Mouse (Mus musculus) urinary bladder, postnatal 10 days (tissue): Measurements from ENCODE around the gene Erv3.
"Not testable (repeated sequence)": the region's sequence is repeated elsewhere in the genome, so short reads cannot be mapped to it uniquely, and the experiment has no call there.

ENCODE experiments used
- DNase-seq: peaks from one replicate; pipeline ENCODE4 v3.0.0; 2022; ENCODE audit warnings: low spot score

The Erv3 gene

DNA sequence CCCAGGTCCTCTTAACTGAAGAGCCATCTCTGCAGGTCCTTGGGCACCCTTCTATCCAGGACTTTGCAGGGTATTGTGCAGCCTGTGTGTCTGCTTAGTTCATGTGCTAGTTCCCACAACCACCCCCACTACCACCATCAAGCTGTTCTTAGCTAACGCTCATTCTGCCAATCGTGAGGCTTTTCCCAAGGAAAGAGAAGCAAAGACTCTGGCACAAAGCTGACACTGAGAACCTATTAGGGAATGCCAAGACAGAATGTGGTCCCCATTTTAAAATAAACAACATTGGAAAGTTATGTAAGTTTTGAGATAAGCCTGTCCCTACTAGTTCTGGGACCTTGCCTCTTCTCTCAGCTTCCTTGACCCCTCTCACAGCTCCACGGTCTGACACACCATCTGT, 3.9 kb upstream of the Erv3 start:
- no peak for DNase-seq

DNA sequence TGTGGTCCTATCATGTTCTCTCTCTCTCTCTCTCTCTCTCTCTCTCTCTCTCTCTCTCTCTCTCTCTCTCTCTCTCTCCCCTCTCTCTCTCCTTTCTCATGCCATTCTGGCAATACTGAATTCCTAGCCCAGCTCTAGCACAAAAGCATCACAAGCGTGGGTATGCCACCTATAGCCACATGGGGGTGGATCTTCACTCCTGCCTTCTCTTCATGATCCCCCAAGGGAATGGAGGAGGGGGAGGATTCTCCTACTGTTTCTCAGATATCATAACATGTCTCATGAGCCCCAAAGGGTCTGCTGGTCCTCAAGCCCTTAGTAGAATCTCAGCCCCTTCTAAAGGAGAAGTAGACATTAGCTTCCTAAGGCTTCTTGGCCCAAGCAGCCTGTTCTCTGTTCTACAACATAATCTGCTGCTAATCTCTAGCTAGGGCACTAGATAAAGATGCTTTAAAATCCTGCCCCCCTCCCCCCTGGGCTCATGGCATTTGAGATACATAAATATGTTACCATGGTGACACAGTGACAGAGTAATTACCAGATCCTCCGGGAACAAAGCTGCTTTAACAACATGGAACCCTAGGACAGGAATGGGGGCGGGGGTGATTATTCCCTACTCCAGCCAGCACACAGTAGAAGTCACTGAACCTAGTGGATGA, 3.2 kb upstream of the Erv3 start:
- no peak for DNase-seq

DNA sequence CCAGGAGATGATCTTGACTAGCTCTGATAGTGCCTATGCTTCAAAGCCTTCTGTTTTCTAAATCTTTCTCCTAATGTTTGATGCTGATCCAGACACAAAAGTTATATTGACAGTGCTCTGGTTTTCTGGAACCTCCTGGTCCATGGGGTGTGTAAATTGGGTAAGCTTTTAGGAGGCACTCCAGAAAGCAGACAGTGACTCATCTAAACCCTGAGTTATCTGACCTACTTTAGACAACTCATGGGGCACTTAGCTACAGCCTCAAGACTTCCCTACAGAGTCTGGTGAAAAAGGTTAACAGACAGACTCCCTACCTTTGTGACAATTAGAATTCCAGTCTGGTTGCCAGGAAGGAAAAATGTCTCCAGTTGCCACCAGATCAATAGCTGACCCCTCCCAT, 1.7 kb downstream of the Erv3 start:
- no peak for DNase-seq

DNA sequence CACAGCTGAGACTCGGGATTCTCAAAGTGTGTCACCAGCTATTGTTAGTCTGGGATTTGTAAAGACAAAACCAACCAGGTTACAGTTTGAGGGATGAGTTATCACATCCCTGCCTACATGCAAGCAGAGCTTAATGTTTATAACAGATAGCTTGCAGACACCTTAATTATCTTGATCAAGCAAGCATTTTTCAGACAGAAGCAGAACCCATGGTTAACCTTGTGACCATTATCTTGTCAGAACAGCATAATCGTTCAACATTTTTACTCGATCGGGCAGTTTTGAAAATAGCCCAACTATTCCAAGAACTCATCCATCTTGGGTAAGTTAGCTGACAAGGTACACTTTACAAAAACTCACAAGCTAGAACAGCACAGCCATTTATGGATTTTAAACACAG, 5.8 kb downstream of the Erv3 start:
- DNase-seq: no peak

DNA sequence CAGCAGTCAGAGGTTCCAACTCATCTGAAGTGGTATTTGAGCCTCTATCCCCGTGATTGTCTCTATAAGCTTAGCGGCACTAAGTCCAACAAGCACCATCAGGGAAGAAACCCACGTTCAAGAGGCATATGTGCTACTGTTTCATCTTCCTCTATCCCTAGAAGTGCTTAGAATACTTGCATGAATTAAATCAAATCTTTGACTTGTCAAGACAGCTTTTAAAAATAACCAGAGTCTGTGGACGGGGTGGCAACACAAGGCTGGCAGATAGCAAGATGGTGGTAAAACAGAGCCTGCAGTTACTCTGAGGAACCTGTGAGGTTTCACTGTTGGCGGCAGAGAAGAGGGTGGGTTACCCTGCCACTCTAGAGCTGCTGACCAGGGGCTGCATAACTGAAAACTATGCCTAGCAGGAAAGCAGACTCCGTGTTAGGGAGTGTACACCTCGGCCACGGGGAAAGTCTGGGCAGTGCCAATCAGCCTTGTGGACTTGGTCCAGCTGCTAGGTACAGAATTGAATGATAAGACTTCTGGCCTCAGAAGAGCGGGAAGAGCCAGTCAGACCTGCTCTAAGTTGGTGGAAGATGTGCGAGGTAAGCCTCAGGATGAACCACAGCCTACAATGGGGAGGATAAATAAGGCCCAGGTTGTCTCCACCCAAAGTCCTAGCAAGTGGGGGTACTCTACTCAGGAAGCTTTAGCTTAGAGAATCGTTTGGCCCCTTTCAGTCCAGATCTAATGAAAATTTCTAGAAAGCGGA, 8.0 kb downstream of the Erv3 start:
- no peak for DNase-seq

DNA sequence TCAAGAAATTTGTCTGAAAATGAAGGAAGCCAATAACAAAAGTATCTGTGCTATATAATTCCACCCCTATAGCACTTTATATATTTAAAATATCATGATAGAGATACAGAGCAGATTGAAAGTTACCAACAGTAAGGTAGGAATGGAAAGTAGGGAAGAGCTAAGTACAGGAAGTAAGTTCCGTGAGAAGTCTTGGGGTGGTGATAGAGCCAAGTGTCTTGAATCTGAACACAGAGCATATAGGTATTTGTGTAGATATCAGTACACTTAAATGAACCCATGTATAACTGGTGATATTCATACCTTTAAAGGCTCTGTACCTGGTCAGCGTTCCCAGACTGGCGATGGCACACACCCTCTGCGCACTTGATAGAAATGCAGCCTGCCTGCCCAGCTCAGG, 9.5 kb downstream of the Erv3 start:
- DNase-seq: no peak

DNA sequence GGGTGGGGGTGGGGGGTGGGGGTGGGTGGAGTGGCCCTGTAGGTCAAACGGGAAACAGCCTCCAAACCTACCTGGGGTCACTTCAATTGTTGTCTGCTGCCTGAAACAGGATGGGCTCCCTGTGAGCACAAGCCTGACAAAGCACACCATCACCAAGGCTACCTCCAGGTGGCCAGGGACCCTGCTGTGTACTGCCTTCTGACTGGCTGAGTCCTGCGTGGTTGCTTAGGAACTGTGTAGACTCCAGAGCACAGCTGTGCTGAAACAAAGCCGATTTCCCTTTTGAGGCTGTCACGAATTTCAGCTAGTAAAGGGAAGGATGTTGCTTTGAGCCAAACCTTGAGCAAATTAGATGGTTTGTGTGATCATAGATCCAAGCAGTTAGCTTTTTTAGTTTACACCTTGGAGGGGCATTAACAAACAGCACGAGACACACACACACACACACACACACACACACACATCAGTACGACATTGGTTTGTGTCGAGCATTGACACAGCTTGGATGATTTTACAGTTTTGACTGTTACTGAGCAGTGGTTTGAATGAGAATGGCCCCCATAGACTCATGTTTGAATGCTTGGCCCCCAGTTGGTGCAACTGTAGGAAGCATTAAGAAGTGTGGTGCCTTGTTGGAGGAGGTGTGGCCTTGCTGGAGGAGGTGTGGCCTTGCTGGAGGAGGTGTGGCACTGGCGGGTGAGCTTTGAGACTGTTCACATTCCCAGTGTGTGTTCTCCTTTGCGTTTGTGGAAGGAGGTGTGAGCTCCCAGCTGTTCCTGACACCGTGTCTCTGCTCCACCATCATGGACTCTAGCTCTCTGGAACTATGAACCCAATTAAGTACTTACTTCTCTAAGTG, 11.8 kb downstream of the Erv3 start:
- DNase-seq: no peak

DNA sequence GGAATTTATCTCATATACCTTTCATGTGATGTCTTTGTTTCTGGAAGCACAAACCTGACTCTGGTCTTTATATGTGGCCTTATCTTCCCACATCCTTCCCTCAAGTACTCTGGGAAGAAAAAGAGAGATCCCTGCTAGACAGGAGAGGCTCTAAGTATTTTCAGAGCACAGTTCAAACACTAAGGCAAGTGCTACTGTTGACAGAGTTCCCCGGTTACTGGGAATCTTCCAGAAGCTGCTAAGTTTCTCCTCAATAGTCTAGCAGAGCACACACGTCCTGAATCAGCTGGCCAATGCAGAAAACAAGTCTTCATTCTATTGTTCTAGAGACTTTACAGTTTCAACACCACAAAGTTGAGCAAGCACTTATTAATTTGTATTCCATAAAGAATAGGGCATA, 12.7 kb downstream of the Erv3 start:
- no peak for DNase-seq

DNA sequence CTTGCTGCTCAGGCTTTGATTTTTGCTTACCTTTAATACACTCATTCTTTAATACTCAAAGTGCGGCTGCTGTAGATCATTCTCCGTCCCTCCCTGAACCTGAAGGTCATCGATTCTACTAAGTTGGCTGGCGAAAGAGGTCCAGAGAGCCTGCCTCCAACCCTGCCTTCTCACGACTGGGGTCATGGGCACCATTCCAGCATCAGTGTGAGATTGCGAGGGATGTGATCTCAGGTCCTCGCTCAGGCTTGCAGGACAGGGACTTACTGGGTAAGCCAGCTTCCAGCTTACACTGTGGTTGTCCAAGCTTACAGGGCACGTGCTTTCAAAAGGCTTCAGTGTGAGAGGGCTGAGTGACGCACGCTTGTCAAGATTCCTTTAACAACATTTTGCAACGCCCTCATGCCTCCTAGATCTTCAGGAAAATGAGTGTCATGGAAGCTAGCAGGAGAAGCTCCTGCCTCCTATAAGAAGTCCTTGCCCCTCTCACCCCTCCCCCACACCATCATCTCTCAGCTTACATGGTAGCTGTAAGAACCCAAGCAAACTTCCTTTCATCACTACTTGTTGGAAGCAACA, 13.3 kb downstream of the Erv3 start:
- DNase-seq: no peak

DNA sequence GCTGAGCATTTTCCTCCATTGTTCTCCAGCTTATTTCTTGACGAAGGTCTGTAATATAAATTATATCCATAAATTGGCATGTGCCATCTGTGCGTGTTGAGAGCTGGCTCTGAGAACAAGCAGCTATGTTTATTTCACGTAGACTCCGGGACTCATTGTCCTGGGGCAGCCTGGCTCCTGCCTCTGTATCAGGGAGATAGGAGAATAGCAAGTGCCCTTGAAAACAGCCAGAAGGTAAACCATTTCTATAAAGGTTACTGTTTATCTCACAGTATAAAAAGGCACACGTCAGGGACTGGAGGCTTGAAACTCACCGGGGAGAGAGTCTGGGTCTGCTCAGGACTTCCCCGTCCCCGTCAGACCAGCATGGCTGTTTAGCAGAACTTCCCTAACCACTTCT, 13.9 kb downstream of the Erv3 start:
- no peak for DNase-seq

DNA sequence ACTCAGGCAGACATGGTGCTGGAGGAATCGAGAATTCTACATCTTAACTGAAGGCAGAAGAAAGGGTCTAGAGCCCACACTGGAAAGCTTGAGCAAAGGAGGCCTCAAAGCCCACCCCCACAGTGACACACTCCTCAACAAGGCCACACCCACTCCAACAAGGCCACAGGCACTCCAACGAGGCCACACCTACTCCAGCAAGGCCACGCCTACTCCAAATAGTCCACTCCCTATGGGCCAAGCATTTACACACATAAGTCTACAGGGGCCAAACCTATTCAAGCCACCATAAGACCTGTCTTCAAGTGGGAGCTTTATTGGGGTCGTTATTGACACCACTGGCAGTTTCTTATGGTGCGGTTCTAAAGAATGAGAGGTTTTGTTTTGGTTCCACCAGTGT, 17.0 kb downstream of the Erv3 start:
- no peak for DNase-seq

DNA sequence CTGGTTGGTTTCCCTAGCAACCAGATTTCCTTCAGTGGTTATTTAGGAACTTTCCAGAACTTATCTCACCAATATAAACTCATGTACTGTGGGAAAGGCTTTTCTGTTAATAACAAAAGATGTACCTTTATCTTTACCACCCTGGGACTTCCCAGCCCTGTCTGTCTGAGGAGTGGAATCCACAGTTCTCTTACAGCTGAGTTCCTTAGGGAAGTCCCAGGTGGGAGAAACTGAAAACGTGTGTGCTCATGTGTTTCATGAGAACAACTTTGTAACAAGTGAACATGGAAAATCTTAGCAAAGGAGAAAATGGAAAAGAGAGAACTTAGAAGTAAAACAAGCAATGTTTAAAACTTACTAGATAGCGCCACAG, 18.2 kb downstream of the Erv3 start:
- DNase-seq: no peak

DNA sequence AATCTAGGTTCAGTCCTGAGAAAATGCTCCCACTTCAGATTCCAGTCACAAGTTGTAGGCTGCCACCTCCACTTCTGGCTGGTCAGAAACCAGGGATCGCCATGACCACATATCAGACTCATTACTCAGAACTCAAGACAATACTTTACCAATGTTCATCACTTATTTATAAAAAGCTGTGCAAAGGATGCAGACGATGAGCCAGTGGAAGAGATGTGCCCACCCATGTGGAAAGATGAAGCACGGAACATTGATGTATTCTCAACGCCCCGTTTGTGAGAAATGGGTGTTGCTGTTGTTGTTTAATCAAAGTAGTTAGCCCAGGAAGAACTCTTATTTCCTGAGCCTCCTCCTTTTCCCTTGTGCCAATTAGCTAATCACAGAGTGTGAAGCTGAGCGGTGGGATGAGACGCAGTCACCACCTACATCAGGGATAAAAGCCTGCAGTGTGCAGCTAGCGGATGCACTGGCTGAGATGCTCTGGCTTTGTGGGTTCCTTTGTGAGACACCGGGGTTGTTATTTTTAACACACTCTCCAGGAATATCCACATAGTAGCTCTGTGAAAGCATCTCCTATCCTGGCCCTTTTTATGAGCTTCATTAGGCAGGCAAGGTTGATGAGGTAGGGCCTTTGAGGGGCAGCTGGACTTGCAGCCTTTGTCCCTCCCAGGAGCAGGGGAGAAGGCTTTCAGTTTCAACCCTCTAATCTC, 18.8 kb downstream of the Erv3 start:
- DNase-seq: no peak

DNA sequence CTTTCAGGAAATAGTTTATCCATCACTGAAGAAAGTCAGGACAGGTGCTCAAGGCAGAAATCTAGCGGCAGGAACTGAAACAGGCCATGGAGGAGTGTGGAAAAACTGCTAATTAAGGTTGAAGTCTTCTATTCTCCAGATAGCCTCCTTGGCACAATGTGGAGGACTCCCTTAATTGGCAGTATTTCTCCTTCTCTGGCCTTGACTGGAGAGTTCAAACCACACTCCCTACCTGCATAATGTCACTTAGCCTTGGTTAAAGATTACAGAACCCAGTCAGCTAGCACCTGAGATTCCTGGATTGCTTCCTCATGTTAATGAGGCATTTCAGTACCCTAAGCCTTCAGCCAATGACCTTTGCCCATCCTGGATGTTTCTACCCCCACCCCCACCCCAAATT, 25.3 kb downstream of the Erv3 start:
- DNase-seq: no peak

DNA sequence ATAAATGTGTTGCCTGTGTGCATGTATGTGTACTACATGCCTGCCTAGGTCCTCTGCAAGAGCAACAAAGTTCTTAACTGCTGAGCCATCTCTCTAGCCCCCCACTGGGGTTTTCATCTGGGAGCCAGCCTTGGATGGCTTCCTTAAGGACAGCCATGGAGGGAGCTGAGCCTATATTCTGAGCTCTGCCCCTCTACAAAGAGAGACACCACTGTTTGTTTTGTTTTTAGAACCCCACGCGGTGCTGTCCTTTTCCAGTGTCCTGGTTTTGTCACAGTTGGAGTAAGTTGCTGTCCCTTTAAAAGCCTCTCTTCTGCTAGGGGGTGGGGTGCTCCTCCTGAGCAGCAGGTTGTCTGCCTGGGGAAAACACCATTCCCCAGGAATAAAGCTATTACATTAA, 27.7 kb downstream of the Erv3 start:
- no peak for DNase-seq

DNA sequence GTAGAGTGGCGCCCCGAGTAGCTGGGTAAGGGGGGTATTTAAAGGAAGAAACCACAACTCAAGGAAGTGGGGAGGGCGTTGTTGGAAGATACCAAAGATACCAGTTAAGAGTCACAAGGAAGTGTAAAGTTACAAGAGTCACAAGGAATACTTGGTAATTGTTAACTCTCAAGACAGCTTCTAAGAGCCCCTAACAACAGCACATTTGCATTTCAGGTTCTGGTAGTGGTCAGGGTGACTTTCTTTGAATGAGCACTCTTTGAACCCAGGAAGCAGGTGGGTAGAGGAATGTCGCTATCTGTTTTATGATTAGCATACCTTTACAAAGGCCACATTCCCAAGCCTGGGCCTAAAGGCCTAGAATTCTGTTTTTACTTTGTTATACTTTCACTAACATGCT, 28.6 kb downstream of the Erv3 start:
- not testable (repeated sequence) for DNase-seq

DNA sequence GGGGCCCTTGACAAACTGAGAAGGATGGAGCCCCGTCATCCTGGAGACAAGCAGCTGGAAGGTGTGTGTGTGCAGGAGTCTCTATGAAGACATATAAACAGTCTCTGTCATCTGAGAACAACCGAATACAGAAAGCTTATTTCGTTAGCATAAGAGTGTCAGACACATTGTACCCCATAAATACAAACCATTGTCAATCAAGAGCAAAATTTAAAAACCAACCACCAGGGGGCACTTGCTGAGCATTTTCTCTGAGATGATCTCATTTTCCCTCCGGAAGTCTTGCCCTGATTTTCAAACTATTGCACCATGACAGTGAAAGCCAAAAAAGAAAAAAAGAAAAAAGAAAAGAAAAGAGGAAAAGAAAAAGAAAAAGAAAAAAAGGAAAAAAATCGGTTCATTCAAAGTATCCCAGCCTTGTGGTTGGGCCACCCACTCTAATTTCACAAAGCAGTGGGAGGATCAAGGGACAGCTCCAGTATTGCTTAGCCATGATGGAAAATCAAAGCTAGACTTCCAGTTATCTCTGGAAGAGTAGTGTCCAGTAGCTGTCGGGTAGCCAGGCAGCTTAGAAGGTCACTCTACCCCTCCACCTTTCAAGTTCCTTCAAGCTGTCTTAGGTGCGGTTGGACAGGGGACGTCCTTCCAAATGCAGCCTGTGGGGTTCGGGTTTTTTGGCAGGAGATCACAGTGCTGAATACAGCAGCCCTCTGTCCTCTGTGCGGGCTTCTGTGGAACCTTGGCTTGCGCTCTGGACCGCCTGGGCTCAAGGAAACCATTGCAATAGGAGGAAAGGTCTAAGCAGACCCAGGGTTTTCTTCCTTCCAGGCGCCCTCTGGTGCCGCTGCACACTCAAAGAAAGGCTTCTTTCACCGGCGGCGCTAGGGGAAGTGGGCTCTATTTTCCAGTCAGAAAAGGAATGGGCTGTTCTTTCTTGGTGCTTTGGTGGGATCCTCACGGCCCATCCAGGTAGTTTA, 31.3 kb downstream of the Erv3 start:
- no peak for DNase-seq

DNA sequence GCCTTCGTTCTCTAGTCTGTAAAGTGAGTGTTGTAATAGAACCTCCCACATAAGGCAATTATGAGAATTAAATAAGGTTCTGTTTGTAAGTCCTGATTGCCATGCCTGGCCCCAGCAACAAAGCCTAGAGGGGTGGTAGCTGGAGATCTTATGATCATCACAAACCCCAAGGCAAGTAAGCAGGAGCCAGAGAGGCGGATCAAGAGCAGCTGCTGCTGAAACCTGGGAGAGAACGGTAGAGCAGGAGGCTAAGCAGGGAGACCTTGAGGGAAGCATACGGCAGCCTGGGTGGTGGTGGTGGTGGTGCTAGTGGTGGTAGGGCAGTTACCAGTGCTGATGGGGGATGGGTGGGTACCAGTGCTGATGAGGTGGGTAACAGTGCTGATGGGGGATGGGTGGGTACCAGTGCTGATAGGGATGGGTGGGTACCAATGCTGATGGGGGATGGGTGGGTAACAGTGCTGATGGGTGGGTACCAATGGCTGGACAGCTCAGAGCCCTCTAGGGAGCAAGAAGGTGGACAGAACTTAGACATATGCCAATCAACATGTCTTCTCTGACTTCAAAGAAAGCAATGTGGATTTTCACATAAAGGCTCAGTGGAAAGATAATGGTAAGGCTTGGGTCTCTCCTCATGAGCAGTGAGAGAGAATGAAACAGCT, 32.4 kb downstream of the Erv3 start:
- DNase-seq: no peak

DNA sequence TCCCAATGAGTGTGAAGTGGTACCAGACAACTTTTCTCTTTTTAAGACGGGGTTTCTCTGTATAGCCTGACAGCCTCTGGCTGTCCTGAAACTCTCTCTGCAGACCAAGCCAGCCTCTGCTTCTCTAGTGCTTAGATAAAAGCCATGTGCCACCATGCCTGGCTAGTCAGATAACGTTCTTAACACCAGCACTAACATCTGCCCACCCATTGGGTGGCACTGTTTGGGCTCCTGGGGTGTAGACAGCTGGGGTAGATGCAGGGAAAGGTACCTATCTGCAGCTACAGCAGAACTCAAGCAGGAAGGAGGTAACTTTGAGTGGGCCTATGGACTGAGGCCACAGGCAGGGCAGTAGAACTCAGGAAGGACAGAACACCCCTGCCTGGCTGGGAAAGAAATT, 34.0 kb downstream of the Erv3 start:
- DNase-seq: no peak

DNA sequence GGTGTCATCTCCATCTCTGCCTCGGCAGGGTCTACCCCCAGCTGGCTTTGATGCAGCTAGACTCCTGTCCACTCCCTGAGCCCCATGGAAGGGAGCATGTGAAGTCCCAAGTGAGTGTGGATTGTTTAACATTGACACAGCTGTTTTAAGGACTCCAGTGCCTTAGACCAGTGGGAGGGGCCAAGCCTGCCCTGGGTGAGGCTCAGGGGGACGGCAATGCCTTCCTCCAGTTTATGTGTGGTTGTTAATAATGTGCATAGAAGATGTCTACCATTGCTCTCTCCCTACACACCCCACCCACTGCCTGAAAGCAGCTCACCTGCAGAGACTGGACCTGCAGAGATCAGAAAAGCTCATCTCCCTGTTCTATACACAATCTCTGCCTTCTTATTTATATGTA, 35.6 kb downstream of the Erv3 start:
- DNase-seq: no peak
